Mouse (Mus musculus): ENCODE measurements around the gene Hykk.
"Not testable (repeated sequence)": the region's sequence is repeated elsewhere in the genome, so short reads cannot be mapped to it uniquely, and the experiment has no call there.

Hykk gene

DNA sequence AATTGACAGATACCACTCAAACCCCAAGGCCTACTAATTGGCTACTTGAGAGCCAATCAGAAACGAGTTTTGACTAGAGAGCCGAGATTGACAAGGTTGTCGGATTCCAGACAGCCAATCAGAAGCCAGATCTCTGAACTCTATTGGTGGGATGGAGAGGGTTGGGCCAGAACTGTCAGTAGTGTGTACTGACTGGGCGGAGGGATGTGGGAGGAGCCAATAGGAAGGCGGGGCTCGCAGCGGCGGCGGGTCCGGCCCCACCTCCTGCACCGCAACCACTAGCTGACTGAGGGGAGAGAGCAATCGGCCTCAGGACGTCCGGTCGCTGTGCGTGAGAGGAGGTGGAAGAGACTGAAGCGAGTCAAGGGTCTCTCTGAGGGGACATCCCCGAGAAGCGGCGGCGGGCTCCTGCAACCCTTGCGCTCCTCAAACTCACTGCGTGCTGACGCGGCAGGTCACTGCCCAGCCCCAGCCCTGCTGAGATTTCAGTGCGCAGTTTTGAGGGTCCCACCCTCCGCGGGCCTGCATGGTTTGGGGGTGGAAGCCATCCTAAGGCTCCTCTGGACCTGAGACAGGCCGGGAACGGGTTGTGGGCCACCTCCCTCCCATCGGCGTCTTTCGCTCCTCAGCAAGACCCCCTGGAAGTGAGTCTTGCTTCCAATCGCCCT, at the start of gene Hykk:
Gene Hykk, plus strand, starts transcription at position 274 of the 668 bp plus-strand sequence.
- DNase-seq: peak; percentile 74

- DNase-seq: no peak
Measured at GRCm38 (mm10) chr9:54878759-54879158, 38.3 kb upstream of the Hykk start.

DNA sequence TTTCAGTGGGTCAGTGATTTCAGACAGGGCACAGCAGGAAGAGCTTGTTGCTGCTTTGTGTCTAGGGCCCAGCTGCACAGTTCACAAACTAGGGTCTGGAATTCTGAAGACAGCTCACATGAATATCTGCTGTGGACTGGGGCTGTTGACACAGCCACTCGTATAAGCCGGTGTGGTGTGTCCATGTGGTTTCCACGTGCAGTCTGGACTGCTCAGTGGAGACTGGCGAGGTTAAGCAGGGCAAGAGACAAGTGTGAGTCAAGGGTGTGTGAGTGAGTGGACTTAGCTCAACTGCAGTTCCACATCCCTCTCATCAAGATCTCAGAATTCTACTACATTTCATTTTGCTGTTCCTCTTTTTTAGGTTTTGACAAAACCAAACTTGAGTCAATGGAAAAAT, 25.0 kb upstream of the Hykk start:
- DNase-seq: no peak

DNA sequence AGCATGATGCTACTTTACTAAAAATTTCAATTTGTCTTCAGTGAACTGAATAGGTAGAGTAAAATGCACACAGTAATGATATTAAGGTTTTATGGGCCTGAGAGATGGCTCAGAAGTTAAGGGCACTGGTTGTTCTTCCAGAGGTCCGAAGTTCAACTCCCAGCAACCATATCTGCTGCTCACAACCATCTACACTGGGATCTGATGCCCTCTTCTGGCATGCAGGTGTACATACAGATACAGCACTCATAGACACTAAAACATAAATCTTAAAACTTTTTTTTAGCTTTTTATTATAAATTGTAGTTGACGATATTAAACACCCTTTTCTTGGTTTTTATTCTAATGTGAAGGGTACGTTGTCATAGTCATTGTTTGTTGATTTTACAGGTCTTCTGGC, 20.0 kb upstream of the Hykk start:
- no peak for DNase-seq

DNA sequence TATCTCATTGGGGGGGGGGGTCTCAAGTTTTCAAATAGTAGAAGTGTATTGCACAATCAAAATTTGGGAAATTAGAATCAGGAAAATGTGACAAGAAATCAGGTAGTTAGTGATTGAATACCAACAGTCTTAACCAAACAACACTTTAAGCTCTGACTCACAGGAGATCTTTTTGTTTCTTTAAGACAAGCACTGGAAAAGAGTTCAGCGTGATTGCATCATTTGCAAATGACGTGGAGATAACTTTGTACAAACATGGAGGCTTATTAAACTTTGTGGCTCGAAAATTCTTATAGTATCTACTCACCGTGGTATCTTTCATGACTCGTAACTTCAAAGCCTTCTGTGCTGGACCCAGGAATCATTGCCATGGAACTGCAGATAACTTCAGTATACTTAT, 7.6 kb upstream of the Hykk start:
- no peak for DNase-seq

DNA sequence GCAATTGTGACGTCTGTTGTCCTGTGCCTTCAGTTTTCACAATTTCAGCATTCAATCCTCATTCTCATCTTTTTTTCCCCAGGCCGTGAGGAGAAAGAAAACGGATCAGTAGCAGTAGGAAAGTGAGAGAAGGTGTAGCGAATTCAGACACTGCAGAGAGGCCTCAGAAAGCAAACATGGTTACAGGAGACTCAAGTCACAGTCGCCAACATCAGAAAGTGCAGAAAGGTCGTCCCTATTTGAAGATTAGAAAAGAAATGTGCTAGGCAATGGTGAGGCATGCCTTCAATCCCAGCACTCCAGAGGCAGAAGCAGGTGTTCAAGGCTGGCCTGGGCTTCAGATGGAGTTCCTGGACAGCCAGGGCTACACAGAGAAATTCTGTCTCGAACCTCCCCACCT, 1.5 kb upstream of the Hykk start:
- no peak for DNase-seq

DNA sequence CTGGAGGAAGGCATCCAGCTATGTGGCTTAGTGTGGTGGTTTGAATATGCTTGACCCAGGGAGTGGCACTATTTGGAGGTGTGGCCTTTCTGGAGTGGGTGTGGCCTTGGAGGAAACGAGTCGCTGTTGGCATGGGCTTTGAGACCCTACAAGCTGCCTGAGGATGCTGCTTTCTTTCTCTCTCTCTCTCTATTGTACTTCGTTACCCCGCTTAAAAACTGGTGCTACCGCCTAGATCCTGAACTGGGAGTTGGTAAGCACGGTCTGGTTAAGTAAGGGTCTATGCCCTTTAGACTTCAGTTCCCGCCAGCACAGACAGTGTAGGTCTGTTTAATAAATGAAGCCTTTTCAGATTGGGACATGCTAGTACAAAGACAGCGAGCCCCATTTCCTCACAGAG, 682 bp upstream of the Hykk start:
- DNase-seq: no peak

DNA sequence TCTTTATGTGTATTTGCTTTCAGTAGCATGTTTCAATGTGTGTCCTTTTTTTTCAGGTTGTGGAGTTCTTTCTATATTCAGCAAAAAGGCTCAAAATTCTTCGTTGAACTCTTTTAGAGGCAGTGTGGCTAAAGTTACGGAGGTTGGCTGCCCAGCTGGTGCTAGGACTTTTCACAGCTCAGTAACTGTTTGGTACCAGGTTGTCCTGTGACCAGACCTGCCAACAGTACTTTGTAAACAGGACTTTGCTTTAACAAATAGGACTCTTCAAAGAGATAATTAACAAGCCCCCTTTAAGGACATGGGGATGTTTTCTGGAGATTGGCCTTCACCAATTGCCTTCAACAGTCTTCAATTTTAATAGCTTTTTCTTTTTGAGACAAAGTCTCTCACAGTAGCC, 1.1 kb downstream of the Hykk start:
- no peak for DNase-seq

DNA sequence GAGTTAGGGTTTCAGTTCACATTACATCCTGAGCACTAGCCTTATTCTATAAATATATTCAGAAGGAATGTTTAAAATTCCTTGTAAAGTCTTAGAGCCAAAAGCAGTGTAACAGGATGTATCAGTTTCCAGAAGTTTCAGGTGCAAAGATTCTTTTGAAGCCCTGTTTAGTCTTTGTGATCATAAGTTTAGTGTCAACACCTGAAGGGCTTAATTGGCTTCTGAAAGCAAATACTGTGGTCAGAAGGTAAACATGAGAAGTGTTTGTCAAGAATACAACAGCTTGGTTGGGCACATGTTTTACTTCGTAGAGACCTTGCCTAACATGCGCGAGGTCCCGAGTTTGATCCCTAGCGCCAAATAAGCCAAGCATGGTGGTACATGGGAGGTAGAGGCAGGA, 1.7 kb downstream of the Hykk start:
- no peak for DNase-seq

DNA sequence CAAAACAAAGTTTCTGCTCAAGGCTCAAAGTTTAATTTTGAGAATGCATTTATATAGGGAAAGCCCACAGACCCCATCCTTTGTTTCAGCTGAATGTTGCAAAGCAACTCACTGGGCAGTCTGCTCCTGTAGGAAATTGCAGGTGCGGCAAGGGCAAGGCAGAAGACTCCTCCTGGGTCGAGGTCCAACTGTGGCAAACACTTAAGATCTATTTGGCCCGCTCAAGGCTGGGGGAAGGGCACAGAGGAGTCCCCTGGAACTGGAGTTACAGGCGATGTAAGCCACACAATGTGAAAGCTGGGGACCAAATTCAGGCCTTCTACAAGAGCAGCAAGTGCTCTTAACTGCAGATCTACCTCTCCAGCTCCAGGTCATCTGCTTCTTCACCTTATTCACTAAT, 2.9 kb downstream of the Hykk start:
- DNase-seq: no peak

DNA sequence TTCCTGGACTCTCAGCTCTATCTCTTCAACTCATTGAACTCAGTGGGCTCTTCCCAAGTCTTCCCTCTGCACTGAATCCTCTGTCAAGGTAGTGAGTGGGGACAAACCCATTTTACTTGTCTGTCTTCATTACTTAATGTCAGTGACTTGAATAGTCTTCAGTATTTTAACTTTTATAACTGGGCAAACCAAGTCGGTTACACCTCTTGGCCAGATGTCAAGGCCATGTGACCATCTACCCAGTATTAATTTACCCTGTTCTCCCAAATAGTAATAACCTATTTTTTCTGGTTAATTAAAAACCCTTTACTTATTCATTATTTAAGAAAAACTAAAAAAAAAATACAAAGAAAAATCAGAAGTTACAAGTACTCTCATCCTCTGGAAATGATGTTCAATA, 13.7 kb downstream of the Hykk start:
- no peak for DNase-seq

DNA sequence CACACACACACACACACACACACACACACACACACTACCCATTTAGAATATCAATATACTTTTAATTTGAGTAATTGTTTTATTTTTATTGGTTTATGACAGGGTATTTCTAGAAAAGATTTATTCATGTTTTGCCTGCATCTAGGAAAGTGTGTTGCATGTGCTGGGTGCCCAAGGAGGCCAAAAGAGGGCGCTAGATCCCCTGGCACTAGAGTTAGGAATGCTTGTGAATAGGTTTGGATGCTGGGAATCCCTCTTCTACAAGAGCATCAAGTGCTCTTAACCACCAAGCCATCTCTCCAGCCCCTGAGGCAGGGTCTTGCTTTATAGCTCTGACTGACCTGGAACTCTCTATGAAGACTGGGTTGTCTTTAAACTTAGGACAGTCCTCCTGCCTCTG, 14.7 kb downstream of the Hykk start:
- DNase-seq: no peak

- no peak for DNase-seq
Measured at GRCm38 (mm10) chr9:54932379-54932778, 15.3 kb downstream of the Hykk start.

DNA sequence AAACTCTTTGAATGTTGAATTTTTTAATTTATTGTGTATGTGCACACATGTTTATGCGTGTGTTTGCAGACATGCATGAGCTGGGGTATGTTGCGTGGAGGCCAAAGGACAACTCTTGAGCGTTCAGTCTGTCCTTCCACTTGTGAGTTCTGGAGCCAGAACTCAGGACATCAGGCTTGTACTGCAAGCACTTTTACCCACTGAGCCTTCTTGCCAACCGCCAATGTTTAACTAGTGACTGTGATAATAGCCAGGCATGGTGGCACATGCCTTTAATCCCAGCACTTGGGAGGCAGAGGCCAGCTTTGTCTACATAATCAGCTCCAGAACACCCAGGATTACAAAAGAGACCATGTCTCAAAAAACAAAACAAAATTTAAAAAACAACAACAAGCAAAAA, 25.0 kb downstream of the Hykk start:
- DNase-seq: no peak

GRCm38 (mm10) chr9:54944467-54944866, 27.4 kb downstream of the Hykk start:
- DNase-seq: no peak

GRCm38 (mm10) chr9:54946256-54946655, 29.2 kb downstream of the Hykk start:
- DNase-seq: no peak

- DNase-seq: no peak
Measured at GRCm38 (mm10) chr9:54949465-54949864, 32.4 kb downstream of the Hykk start.

DNA sequence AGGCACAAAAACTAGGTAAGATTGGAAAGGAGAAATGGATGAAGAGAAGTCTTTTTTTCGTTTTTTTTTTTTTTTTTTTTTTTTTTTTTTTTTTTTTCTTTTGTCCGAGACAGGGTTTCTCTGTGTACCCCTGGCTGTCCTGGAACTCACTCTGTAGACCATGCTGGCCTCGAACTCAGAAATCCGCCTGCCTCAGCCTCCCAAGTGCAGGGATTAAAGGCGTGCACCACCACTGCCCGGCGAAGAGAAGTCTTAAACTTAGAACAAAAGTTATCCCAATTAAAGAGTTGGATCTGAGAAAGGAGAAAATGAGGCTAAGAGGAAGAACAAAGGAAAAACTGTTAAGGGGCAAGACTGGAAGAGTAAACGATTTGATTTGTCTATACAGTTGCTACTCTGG, 33.1 kb downstream of the Hykk start:
- DNase-seq: not testable (repeated sequence)

- peak; percentile 97 for DNase-seq
Measured at GRCm38 (mm10) chr9:54950575-54951321, 33.7 kb downstream of the Hykk start, which contains the start of the genes Psma4 and AY074887. Gene Psma4 (plus strand): TSS chr9:54950790. Gene AY074887 (minus strand): TSS chr9:54950998.

GRCm38 (mm10) chr9:54961059-54961458, 44.0 kb downstream of the Hykk start:
- no peak for DNase-seq

- no peak for DNase-seq
Measured at GRCm38 (mm10) chr9:54963669-54964068, 46.6 kb downstream of the Hykk start.

DNA sequence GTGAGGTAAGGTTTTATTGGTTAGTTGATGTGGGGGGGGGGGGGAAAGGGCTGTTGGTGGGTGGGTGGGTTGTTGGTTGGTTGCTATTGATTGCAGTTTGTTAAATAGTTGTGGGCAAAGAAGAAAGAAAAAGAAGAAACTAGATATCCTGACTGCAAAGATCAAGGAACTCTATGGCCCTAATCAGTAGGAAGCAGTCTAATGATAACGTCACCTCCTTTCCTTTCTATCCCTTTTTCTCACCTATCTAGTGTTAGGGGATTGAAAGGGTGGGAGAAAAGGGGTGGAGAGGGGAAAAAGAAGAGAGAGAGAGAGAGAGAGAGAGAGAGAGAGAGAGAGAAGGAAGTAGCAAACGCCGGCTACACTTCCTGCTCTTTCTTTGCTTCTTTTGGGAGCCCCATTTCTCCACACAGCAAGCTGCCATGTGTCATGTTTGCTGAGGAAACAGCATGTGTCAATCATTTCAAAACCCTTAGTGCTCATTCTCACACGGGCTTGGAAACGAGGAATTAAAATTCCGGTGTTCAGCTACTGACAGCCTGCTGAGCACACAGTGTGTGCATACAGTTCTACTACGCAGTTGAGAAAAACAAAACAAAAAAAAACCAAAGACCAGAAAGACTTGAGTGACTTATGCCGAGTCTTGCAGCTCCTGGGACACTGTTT, 53.0 kb downstream of the Hykk start:
- DNase-seq: no peak

- no peak for DNase-seq
Measured at GRCm38 (mm10) chr9:54980674-54981073, 63.6 kb downstream of the Hykk start, which contains the start of gene Chrna5. Gene Chrna5 (plus strand): TSS chr9:54980880.

All from right cerebral cortex, postnatal 4 days (tissue).